Mouse (Mus musculus) cortical plate, adult 2 months (tissue): ENCODE data around the gene Rab9. TPM values are rescaled to one million over a fixed set of nuclear protein-coding genes. Genes with fewer than 3 reads are reported as not detected.

Source experiments
- H3K27ac ChIP-seq: fragments of 200-500 bp; 2 replicates; pipeline ENCODE4 v1.5.1; 2012; ENCODE audit warnings: low read length, control low read depth, inconsistent platforms; ENCODE audit not compliant: insufficient read depth
- H3K4me1 ChIP-seq: fragments of 200-500 bp; 2 replicates; pipeline ENCODE4 v1.6.1; 2011; ENCODE audit warnings: low read length; ENCODE audit not compliant: control insufficient read depth, insufficient read depth
- H3K4me3 ChIP-seq: fragments of 200-500 bp; 2 replicates; pipeline ENCODE4 v1.5.1; 2011; ENCODE audit warnings: mild to moderate bottlenecking, low read length, control low read depth; ENCODE audit not compliant: insufficient read depth
- CTCF ChIP-seq: fragments of 200-500 bp; IDR thresholded peaks from 2 replicates; pipeline ENCODE4 v1.5.1; 2011; ENCODE audit warnings: mild to moderate bottlenecking, control low read depth, low read length; ENCODE audit not compliant: insufficient read depth; ENCODE audit errors: extremely low read depth
- POLR2A ChIP-seq: fragments of 200-500 bp; IDR thresholded peaks from 2 replicates; pipeline ENCODE4 v1.6.1; 2011; ENCODE audit warnings: mild to moderate bottlenecking, low read length, control low read depth; ENCODE audit not compliant: insufficient read depth; ENCODE audit errors: extremely low read depth
- polyA plus RNA-seq: library from polyadenylated mRNA; depleted of rRNA; stranded (reverse); fragments of >200 nt; gene quantifications from 2 replicates; pipeline ENCODE4 v1.2.3, GENCODE M21; 2012; rRNA removed

The Rab9 gene
- polyA plus RNA-seq, 1 experiment, result 34.2 TPM

DNA sequence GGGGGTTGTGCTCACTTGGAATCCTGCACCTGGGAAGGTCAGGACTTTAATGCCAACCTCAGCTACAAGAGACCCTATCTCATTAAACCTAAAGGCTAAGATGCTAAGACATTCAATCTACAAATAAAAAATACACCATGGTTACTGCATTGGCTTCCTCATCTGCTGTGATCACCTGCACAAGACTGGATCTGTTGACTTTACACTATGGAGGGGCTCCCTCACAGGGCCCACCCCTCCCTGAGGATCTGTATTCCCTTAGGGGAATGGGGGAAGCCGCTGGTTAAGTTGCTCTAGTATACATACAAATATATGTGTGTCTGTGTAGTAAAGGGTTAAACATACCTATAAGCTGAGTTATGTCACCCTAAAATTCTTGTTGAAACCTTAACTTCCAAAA is 24.1 kb downstream of the Rab9 start:
- TF ChIP-seq POLR2A (no peak), CTCF (no peak)

GRCm38 (mm10) chrX:166454331-166454730 is 25.3 kb downstream of the Rab9 start:
- Histone ChIP-seq H3K27ac (no peak overlapping the region), H3K4me1 (no peaks in the 10 kb centered on the region), H3K4me3 (no peak overlapping the region)
- no peak for TF ChIP-seq CTCF
- no peak for TF ChIP-seq POLR2A

More for the DNA sequence above, 24.1 kb downstream of the Rab9 start:
- Histone ChIP-seq H3K4me1 (no peaks in the 10 kb centered on the region), H3K4me3 (no peak overlapping the region), H3K27ac (no peak overlapping the region)

DNA sequence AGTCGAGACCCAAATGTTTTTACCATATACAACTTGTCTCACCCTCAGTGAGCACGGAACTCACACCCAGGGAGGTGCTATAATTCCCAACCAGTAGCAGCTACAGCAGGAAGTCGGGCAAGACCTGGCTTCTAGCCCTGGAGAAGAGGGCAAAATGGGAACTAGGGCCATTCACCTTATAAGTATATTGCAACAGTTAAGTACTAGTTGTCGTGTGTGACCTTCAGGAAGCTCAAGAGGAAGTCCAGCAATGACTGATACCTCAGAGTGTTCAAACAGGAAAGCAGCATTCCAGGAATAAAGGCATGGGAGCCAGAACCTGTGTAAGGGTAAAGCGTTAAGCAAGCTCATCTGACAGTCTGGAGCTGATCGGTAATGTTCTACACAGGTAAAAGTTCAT is 26.1 kb downstream of the Rab9 start:
- Histone ChIP-seq H3K27ac (no peak overlapping the region), H3K4me1 (no peaks in the 10 kb centered on the region), H3K4me3 (no peak overlapping the region)
- no peak for TF ChIP-seq POLR2A
- TF ChIP-seq CTCF, result no peak

DNA sequence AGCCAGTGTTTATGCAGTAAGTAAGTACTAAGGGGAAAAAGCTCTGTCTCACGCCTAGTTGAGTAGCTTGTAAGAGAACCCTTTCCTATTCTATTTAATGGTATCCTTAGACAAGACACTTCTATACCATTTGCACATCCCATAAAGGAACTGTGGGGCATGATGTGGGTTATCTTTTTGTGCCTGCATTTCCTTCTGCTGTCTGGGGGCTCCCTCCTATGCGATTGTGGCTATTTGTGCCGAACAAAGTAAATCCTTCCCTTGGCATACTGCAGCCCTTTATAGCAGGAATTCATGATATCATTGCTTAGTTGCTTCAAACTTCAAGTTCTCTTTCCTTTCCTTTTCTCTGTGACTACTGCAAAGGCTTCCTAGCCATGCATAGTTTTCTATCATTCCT is 35.1 kb downstream of the Rab9 start:
- Histone ChIP-seq H3K4me1 (no peaks in the 10 kb centered on the region; the same call in 1 of the 2 replicates), H3K27ac (no peak overlapping the region), H3K4me3 (no peak overlapping the region)
- no peak for TF ChIP-seq POLR2A
- TF ChIP-seq CTCF, result no peak

GRCm38 (mm10) chrX:166440616-166441063 is 39.0 kb downstream of the Rab9 start, which contains the start of gene Ofd1:
Gene Ofd1 (minus strand): TSS chrX:166440704.
- peak; percentile 63; the same call in 1 of the 2 replicates for TF ChIP-seq POLR2A
- TF ChIP-seq CTCF, result no peak

GRCm38 (mm10) chrX:166440036-166440615 is 39.5 kb downstream of the Rab9 start, which contains the start of gene Trappc2:
Gene Trappc2 (plus strand): TSS chrX:166440574.
- no peaks in the 10 kb centered on the region; the same call in 1 of the 2 replicates for H3K4me1 ChIP-seq
- H3K27ac ChIP-seq, result peak within 1 kb of the TSS; percentile 51
- no peak for TF ChIP-seq POLR2A
- TF ChIP-seq CTCF, result no peak
- H3K4me3 ChIP-seq, result peak within 1 kb of the TSS; percentile 88

More at GRCm38 (mm10) chrX:166440616-166441063, 39.0 kb downstream of the Rab9 start, which contains the start of gene Ofd1:
- H3K4me1 ChIP-seq, result no peaks in the 10 kb centered on the region; the same call in 1 of the 2 replicates
- peak within 1 kb of the TSS; percentile 88 for H3K4me3 ChIP-seq
- H3K27ac ChIP-seq, result peak within 1 kb of the TSS; percentile 51

GRCm38 (mm10) chrX:166434812-166435211 is 44.9 kb downstream of the Rab9 start:
- TF ChIP-seq CTCF, result no peak
- no peak for TF ChIP-seq POLR2A
- Histone ChIP-seq H3K4me1 (no peaks in the 10 kb centered on the region; the same call in 1 of the 2 replicates), H3K27ac (no peak overlapping the region), H3K4me3 (no peak overlapping the region)

DNA sequence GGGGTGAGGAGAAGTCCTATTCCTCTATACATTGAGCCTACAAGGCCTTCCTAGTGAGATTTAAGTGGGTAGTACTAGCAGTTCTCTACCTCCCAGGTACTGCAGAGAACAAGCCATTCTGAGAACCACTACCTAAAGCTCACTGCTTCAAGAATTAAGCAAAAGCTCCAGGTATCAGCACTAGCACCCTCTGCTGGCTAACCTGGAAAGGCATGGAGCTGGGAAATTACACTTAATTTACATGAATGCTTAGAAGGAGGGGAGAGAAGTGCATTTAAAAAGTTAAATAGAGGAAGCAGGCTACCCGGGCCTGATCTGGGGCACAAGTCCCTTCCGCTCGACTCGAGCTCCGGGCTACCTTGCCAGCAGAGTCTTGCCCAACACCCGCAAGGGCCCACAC is 63.5 kb downstream of the Rab9 start:
- TF ChIP-seq POLR2A, result no peak
- peak; percentile 52 for TF ChIP-seq CTCF
- Histone ChIP-seq H3K27ac (no peak overlapping the region), H3K4me1 (no peaks in the 10 kb centered on the region)

GRCm38 (mm10) chrX:166407865-166408264 is 71.8 kb downstream of the Rab9 start:
- Histone ChIP-seq H3K4me3 (no peak overlapping the region), H3K27ac (no peak overlapping the region), H3K4me1 (no peaks in the 10 kb centered on the region)
- TF ChIP-seq POLR2A (no peak), CTCF (no peak)

More for the DNA sequence above, 63.5 kb downstream of the Rab9 start:
- no peak overlapping the region for H3K4me3 ChIP-seq

Other genes starting within 250 kb of the Rab9 start
- 609 and 616 TPM in 2 replicates for gene Gpm6b, start 241.0 kb downstream of the Rab9 start, polyA plus RNA-seq
- 52.6 and 53.7 TPM in 2 replicates for gene Trappc2, start 39.3 kb downstream of the Rab9 start, polyA plus RNA-seq
- 4.5 and 5.2 TPM in 2 replicates for gene Ofd1, start 39.2 kb downstream of the Rab9 start, polyA plus RNA-seq
- 1.3 and 1.4 TPM in 2 replicates for gene Tceanc, start 38.7 kb upstream of the Rab9 start, polyA plus RNA-seq
- 1.7 and 2.1 TPM in 2 replicates for gene Egfl6, start 105.9 kb upstream of the Rab9 start, polyA plus RNA-seq